Mouse (Mus musculus): ENCODE results near the gene Pik3cg. TPM values are rescaled to one million over a fixed set of nuclear protein-coding genes. Genes with fewer than 3 reads are reported as not detected.
A peak's percentile ranks its signal among the peaks of the same experiment; 100 is the strongest.

The Pik3cg gene
- total RNA-seq, 2 experiments from 2014 or later, result 3.5 to 3.7 TPM

- DNase-seq (ENCODE audit: extremely low spot score in 1 of 2, low spot score in 2 of 2), result no peak
- intact Hi-C loops (cut with DNase I), result no loop called here
These were observed 39.3 kb downstream of the Pik3cg start for GRCm38 (mm10) chr12:32169164-32169563.

GRCm38 (mm10) chr12:32168751-32169150 is 39.7 kb downstream of the Pik3cg start:
- no peak for DNase-seq (ENCODE audit: extremely low spot score in 1 of 2, low spot score in 2 of 2)
- intact Hi-C loops (cut with DNase I), result no loop called here

GRCm38 (mm10) chr12:32163706-32164105 is 44.8 kb downstream of the Pik3cg start:
- intact Hi-C loops (cut with DNase I), result no loop called here

GRCm38 (mm10) chr12:32158757-32159156 is 49.7 kb downstream of the Pik3cg start:
- no peak for DNase-seq (ENCODE audit: extremely low spot score in 1 of 2, low spot score in 2 of 2)
- intact Hi-C loops (cut with DNase I), result no loop called here

More at GRCm38 (mm10) chr12:32163706-32164105, 44.8 kb downstream of the Pik3cg start:
- DNase-seq (ENCODE audit: extremely low spot score in 1 of 2, low spot score in 2 of 2), result no peak

- intact Hi-C loops (cut with DNase I), result no loop called here
- DNase-seq (ENCODE audit: extremely low spot score in 1 of 2, low spot score in 2 of 2), result no peak
These were observed 61.9 kb downstream of the Pik3cg start for GRCm38 (mm10) chr12:32146606-32147005.

GRCm38 (mm10) chr12:32145651-32146050 is 62.8 kb downstream of the Pik3cg start:
- intact Hi-C loops (cut with DNase I), result loop anchor here (2.0 kb wide), 1 partner anchor 179 kb away; no protein-coding TSS in a partner anchor
- DNase-seq (ENCODE audit: extremely low spot score in 1 of 2, low spot score in 2 of 2), result no peak

- intact Hi-C loops (cut with DNase I), result loop anchor here (2.0 to 5.0 kb wide), 2 partner anchors 62 to 178 kb away; no protein-coding TSS in a partner anchor
- DNase-seq (ENCODE audit: extremely low spot score in 1 of 2, low spot score in 2 of 2), result peak; percentile 62 to 78
These were observed 63.9 kb downstream of the Pik3cg start for GRCm38 (mm10) chr12:32144513-32144912.

GRCm38 (mm10) chr12:32143782-32144181 is 64.7 kb downstream of the Pik3cg start:
- no peak for DNase-seq (ENCODE audit: extremely low spot score in 1 of 2, low spot score in 2 of 2)
- intact Hi-C loops (cut with DNase I), result loop anchor here (2.0 to 5.0 kb wide), 2 partner anchors 61 to 177 kb away; no protein-coding TSS in a partner anchor

- intact Hi-C loops (cut with DNase I), result loop anchor here (5.0 kb wide), 1 partner anchor 61 kb away; no protein-coding TSS in a partner anchor
These were observed 65.3 kb downstream of the Pik3cg start for GRCm38 (mm10) chr12:32143151-32143550.

GRCm38 (mm10) chr12:32141766-32142165 is 66.7 kb downstream of the Pik3cg start:
- intact Hi-C loops (cut with DNase I), result loop anchor here (5.0 kb wide), 1 partner anchor 59 kb away; no protein-coding TSS in a partner anchor
- DNase-seq (ENCODE audit: extremely low spot score in 1 of 2, low spot score in 2 of 2), result no peak

More at GRCm38 (mm10) chr12:32143151-32143550, 65.3 kb downstream of the Pik3cg start:
- DNase-seq (ENCODE audit: extremely low spot score in 1 of 2, low spot score in 2 of 2), result no peak

- DNase-seq (ENCODE audit: extremely low spot score in 1 of 2, low spot score in 2 of 2), result no peak
- intact Hi-C loops (cut with DNase I), result no loop called here
These were observed 69.6 kb downstream of the Pik3cg start for GRCm38 (mm10) chr12:32138831-32139230.

GRCm38 (mm10) chr12:32138362-32138761 is 70.1 kb downstream of the Pik3cg start:
- intact Hi-C loops (cut with DNase I), result no loop called here
- no peak for DNase-seq (ENCODE audit: extremely low spot score in 1 of 2, low spot score in 2 of 2)

GRCm38 (mm10) chr12:32137542-32137941 is 70.9 kb downstream of the Pik3cg start:
- no peak for DNase-seq (ENCODE audit: extremely low spot score in 1 of 2, low spot score in 2 of 2)
- intact Hi-C loops (cut with DNase I), result no loop called here

GRCm38 (mm10) chr12:32127599-32128507 is 80.6 kb downstream of the Pik3cg start:
- intact Hi-C loops (cut with DNase I), result no loop called here
- no peak for DNase-seq (ENCODE audit: extremely low spot score in 1 of 2, low spot score in 2 of 2)

GRCm38 (mm10) chr12:32127158-32127557 is 81.3 kb downstream of the Pik3cg start:
- no peak for DNase-seq (ENCODE audit: extremely low spot score in 1 of 2, low spot score in 2 of 2)
- intact Hi-C loops (cut with DNase I), result no loop called here

- DNase-seq (ENCODE audit: extremely low spot score in 1 of 2, low spot score in 2 of 2), result no peak
- intact Hi-C loops (cut with DNase I), result no loop called here
These were observed 84.0 kb downstream of the Pik3cg start for GRCm38 (mm10) chr12:32124456-32124855.

- DNase-seq (ENCODE audit: extremely low spot score in 1 of 2, low spot score in 2 of 2), result no peak
- intact Hi-C loops (cut with DNase I), result no loop called here
These were observed 84.4 kb downstream of the Pik3cg start for GRCm38 (mm10) chr12:32124030-32124429.

- no peak for DNase-seq (ENCODE audit: extremely low spot score in 1 of 2, low spot score in 2 of 2)
- intact Hi-C loops (cut with DNase I), result no loop called here
These were observed 84.9 kb downstream of the Pik3cg start for GRCm38 (mm10) chr12:32123559-32123958.
